Mouse (Mus musculus) ES-Bruce4 (cell line): Measurements from ENCODE around the gene Arhgap24. TPM values are rescaled to one million over a fixed set of nuclear protein-coding genes. Genes with fewer than 3 reads are reported as not detected.

Source experiments
- H3K27ac ChIP-seq: 2 replicates; pipeline ENCODE4 v1.5.1; 2012; ENCODE audit warnings: low read length, inconsistent platforms; ENCODE audit not compliant: insufficient read depth
- H3K27me3 ChIP-seq: 2 replicates; pipeline ENCODE4 v1.6.1; 2012; ENCODE audit warnings: mild to moderate bottlenecking, low read length, inconsistent platforms; ENCODE audit not compliant: control insufficient read depth, poor library complexity, insufficient read depth, severe bottlenecking
- H3K36me3 ChIP-seq: 2 replicates; pipeline ENCODE4 v1.6.1; 2012; ENCODE audit warnings: inconsistent platforms, mild to moderate bottlenecking, low read length, moderate library complexity; ENCODE audit not compliant: control insufficient read depth, poor library complexity, insufficient read depth, severe bottlenecking
- H3K4me1 ChIP-seq: one replicate; pipeline ENCODE4 v1.8.1; 2011; ENCODE audit warnings: low read length; ENCODE audit not compliant: control insufficient read depth, insufficient read depth
- H3K4me3 ChIP-seq: 2 replicates; pipeline ENCODE4 v1.5.1; 2011; ENCODE audit warnings: low read depth, mild to moderate bottlenecking, low read length
- H3K9ac ChIP-seq: 2 replicates; pipeline ENCODE4 v1.6.1; 2012; ENCODE audit warnings: low read depth, mild to moderate bottlenecking, inconsistent platforms; ENCODE audit not compliant: poor library complexity, severe bottlenecking
- H3K9me3 ChIP-seq: replicated peaks from 2 replicates; pipeline ENCODE4 v1.6.1; 2012; ENCODE audit warnings: mild to moderate bottlenecking, low read length, inconsistent platforms; ENCODE audit not compliant: control insufficient read depth, poor library complexity, insufficient read depth, severe bottlenecking
- CTCF ChIP-seq: IDR thresholded peaks from one replicate; pipeline ENCODE4 v1.8.1; 2011; ENCODE audit warnings: low read depth, low read length
- EP300 ChIP-seq: IDR thresholded peaks from 2 replicates; pipeline ENCODE4 v1.6.1; 2011; ENCODE audit warnings: low read depth, low read length; ENCODE audit not compliant: insufficient read depth
- POLR2A ChIP-seq: IDR thresholded peaks from one replicate; pipeline ENCODE4 v1.8.1; 2011; ENCODE audit warnings: low read length; ENCODE audit not compliant: insufficient read depth
- polyA plus RNA-seq: library from polyadenylated mRNA; stranded (reverse); fragments of >200 nt; gene quantifications from 2 replicates; pipeline ENCODE4 v1.2.4, GENCODE M21; 2011; ENCODE audit warnings: low read depth; ENCODE audit not compliant: missing spikeins, insufficient read depth, insufficient read length

Gene Arhgap24
- polyA plus RNA-seq, 1 experiment = 2.0 TPM

DNA sequence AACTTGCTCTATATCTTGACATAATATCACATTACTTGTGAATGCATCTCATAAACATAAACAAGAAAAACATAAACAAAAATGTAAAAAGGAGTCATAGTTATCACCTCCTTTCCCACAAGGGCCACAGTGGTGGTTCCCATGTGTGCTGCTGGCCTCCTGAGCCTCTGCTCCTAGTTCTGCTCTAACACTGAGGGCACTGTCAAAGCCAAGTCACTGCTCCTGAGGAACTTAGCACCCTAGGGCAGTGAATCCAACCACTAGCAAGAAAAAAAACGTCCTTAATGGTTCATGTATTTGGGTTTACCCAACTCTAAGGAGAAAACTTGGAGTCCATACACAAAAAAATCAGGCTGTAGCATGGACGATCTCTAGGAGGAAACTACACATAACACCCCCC, 304.9 kb downstream of the Arhgap24 start:
- H3K36me3 ChIP-seq = no peaks in the 10 kb centered on the region
- no peaks in the 10 kb centered on the region for H3K9me3 ChIP-seq
- no peak overlapping the region for H3K27ac ChIP-seq
- no peak overlapping the region for H3K9ac ChIP-seq
- no peaks in the 10 kb centered on the region for H3K4me1 ChIP-seq
- H3K27me3 ChIP-seq = no peaks in the 10 kb centered on the region
- H3K4me3 ChIP-seq = no peak overlapping the region
- no peak for TF ChIP-seq EP300
- no peak for TF ChIP-seq CTCF
- TF ChIP-seq POLR2A = no peak

GRCm38 (mm10) chr5:102788437-102788836, 307.2 kb downstream of the Arhgap24 start:
- no peak overlapping the region for H3K27ac ChIP-seq
- no peaks in the 10 kb centered on the region for H3K27me3 ChIP-seq
- no peak overlapping the region for H3K9ac ChIP-seq
- TF ChIP-seq CTCF = no peak
- no peak for TF ChIP-seq EP300
- TF ChIP-seq POLR2A = no peak
- H3K4me1 ChIP-seq = no peaks in the 10 kb centered on the region
- no peaks in the 10 kb centered on the region for H3K36me3 ChIP-seq
- H3K4me3 ChIP-seq = no peak overlapping the region
- H3K9me3 ChIP-seq = no peaks in the 10 kb centered on the region

DNA sequence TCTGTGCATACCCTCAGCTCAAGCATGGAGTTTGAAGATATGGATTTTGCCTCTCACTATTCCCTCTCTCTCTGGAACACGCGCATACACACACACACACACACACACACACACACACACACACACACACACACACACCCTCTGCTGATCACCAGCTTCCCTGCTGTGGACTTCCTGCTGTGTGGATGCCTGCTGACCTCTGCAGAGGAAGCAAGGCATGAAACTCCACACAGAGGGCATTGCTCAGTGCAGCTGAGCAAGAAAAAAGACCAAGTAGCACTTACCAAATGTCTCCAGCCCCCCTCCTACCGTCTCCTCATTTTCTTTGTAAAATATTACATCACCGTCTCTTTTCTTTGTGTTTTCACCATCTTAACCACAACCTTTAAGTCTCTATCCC, 310.1 kb downstream of the Arhgap24 start:
- H3K9ac ChIP-seq = no peak overlapping the region
- H3K36me3 ChIP-seq = no peaks in the 10 kb centered on the region
- H3K9me3 ChIP-seq = no peaks in the 10 kb centered on the region
- no peak overlapping the region for H3K27ac ChIP-seq
- H3K4me1 ChIP-seq = no peaks in the 10 kb centered on the region
- TF ChIP-seq CTCF = no peak
- no peak for TF ChIP-seq POLR2A
- TF ChIP-seq EP300 = no peak
- H3K4me3 ChIP-seq = no peak overlapping the region
- H3K27me3 ChIP-seq = no peaks in the 10 kb centered on the region

- H3K27ac ChIP-seq = no peak overlapping the region
- H3K9me3 ChIP-seq = no peaks in the 10 kb centered on the region
- H3K9ac ChIP-seq = no peak overlapping the region
- no peak overlapping the region for H3K4me3 ChIP-seq
- TF ChIP-seq CTCF (no peak), POLR2A (no peak), EP300 (no peak)
- no peaks in the 10 kb centered on the region for H3K27me3 ChIP-seq
- no peaks in the 10 kb centered on the region for H3K4me1 ChIP-seq
- H3K36me3 ChIP-seq = no peaks in the 10 kb centered on the region
Measured at GRCm38 (mm10) chr5:102793536-102793935, 312.3 kb downstream of the Arhgap24 start.

- TF ChIP-seq EP300 (no peak), POLR2A (no peak), CTCF (no peak)
- no peak overlapping the region for H3K27ac ChIP-seq
- no peaks in the 10 kb centered on the region for H3K36me3 ChIP-seq
- H3K4me3 ChIP-seq = no peak overlapping the region
- no peaks in the 10 kb centered on the region for H3K27me3 ChIP-seq
- no peak overlapping the region for H3K9ac ChIP-seq
- no peaks in the 10 kb centered on the region for H3K4me1 ChIP-seq
- no peaks in the 10 kb centered on the region for H3K9me3 ChIP-seq
Measured at GRCm38 (mm10) chr5:102801469-102801868, 320.3 kb downstream of the Arhgap24 start.

DNA sequence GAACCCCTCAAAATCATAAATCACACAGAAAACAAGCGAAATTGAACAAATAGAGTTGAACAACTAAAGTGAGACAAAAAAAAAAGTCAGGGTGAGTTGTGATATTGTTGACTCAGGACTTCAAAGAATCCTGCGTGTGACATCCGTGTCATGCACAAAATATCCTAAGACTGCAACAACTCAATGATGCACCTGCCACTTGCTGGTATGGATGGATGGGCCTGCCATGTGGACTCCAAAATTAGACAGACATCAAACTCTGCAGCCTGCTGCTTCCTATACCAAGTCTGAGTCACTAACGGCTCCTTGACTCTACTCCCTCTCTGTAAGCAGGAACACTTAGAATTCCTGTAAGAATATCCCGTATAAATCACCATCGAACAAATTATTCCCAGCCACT, 321.6 kb downstream of the Arhgap24 start:
- Histone ChIP-seq H3K4me1 (no peaks in the 10 kb centered on the region), H3K27ac (no peak overlapping the region), H3K27me3 (no peaks in the 10 kb centered on the region), H3K9ac (no peak overlapping the region), H3K4me3 (no peak overlapping the region), H3K9me3 (no peaks in the 10 kb centered on the region), H3K36me3 (no peaks in the 10 kb centered on the region)
- TF ChIP-seq EP300 = no peak
- no peak for TF ChIP-seq POLR2A
- TF ChIP-seq CTCF = no peak
